Mouse (Mus musculus) heart, embryonic 10.5 days (tissue): Measurements from ENCODE around the gene Tubb4b. TPM values are rescaled to one million over a fixed set of nuclear protein-coding genes. Genes with fewer than 3 reads are reported as not detected.

Experiments
- DNase-seq: peaks from one replicate; pipeline ENCODE4 v3.0.0-alpha.2; 2017; ENCODE audit warnings: low spot score
- H3K27ac ChIP-seq: fragments of 300-500 bp; sonication (generic); 2 replicates; pipeline ENCODE4 v1.5.1; 2016; ENCODE audit warnings: mild to moderate bottlenecking
- H3K27me3 ChIP-seq: fragments of 300-500 bp; sonication (generic); 2 replicates; pipeline ENCODE4 v1.6.1; 2016; ENCODE audit warnings: mild to moderate bottlenecking; ENCODE audit not compliant: poor library complexity, insufficient read depth, severe bottlenecking
- H3K36me3 ChIP-seq: fragments of 300-500 bp; sonication (generic); 2 replicates; pipeline ENCODE4 v1.6.1; 2016; ENCODE audit warnings: mild to moderate bottlenecking, moderate library complexity
- H3K4me1 ChIP-seq: fragments of 300-500 bp; sonication (generic); 2 replicates; pipeline ENCODE4 v1.6.1; 2016; ENCODE audit warnings: mild to moderate bottlenecking
- H3K4me3 ChIP-seq: fragments of 300-500 bp; sonication (generic); 2 replicates; pipeline ENCODE4 v1.5.1; 2016; ENCODE audit warnings: mild to moderate bottlenecking, moderate library complexity
- H3K9me3 ChIP-seq: fragments of 300-500 bp; sonication (generic); 2 replicates; pipeline ENCODE4 v1.6.1; 2016; ENCODE audit warnings: mild to moderate bottlenecking, moderate library complexity
- WGBS: fragments of 180-500 bp; shearing (Covaris S2); methylation state at CpG from one replicate; pipeline ENCODE4 v1.1.7; 2016; 5-methylcytosine and 5-hydroxymethylcytosine counted together
- polyA plus RNA-seq: library from polyadenylated mRNA; unstranded; fragments of >200 nt; fragmentation: Nextera tagmentation; extraction: Ambion mirVana; gene quantifications from 2 replicates; pipeline ENCODE4 v1.2.1, GENCODE M21; 2016

Gene Tubb4b
- polyA plus RNA-seq, 1 experiment from 2014 or later, result 610 TPM

DNA sequence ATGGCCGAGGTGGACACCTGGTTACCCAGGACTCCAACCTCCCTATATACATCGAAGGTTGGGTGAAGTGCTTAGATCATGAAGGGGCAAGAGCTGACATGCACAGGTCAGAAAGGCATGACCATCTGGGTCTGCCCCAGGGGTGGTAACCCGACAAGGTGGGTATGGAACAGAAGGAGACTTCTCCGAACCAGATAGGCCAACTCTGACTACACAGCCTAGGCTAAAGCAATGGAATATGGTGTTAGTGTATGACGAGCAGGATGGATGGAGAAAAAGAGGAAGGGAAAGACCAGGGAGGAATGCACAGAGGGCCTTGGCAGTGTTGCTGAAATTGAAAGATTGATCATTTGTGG, 37.9 kb downstream of the Tubb4b start:
- 29% methylated on average over 5 of the region's 5 CpGs for WGBS
- peaks cover 19% of the 10 kb centered on the region for H3K4me1 ChIP-seq
- no peak for DNase-seq
- peaks cover 45% of the 10 kb centered on the region for H3K27me3 ChIP-seq
- H3K9me3 ChIP-seq, result no peaks in the 10 kb centered on the region
- no peaks in the 10 kb centered on the region for H3K36me3 ChIP-seq
- H3K27ac ChIP-seq, result peak overlapping the region; percentile 83; the same call in 1 of the 2 replicates
- peak overlapping the region; percentile 70 for H3K4me3 ChIP-seq

DNA sequence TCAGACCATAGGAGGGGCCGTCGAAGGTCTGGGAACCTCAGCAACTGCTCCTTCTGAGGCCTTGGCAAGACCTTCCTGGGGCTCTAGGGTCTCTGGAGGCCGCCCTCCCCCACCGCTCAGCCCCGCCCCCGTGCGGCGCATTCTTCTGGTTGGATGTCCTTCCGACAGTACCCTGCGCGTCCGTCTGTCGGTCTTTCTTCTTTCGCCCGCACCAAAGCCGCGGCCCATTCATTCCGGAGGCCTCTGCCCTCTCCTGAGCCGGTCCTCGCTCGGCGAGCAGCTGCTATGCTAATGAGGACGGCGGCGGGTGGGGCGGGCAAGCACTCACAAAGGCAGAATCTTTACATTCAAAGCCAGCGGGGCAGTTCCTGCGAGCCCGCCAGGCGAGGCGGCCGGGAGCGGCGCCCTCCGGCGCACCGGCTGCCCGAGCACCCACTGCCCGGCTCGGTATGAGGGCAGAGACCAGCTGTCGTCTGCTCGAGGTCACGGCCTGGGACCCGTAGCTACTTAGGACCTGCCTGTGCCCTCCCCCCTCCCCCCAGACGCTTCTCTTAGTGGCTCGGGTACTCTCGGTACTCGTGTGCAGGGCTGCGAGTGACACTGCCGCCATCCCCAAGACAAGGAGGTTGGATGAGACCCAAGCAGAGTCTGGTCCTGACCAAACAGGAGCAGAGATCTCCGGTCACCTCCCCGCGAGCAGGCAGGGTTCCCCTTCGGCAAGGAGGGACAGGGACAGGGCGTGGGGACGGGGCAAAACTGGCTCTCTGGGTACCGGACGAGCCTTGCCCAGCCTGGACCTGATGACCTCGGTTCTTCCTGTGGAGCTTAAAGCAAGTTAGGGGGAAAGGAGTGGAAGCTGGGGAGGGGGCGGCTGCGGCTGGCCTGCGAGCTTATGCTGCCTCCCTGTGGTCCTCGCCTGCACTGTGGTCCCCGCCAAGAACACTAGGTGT, 38.6 kb downstream of the Tubb4b start:
- H3K4me1 ChIP-seq, result peaks cover 25% of the 10 kb centered on the region
- H3K4me3 ChIP-seq, result peak overlapping the region; percentile 70
- H3K36me3 ChIP-seq, result no peaks in the 10 kb centered on the region
- H3K27ac ChIP-seq, result peak overlapping the region; percentile 83
- peak; percentile 87 for DNase-seq
- H3K27me3 ChIP-seq, result peaks cover 51% of the 10 kb centered on the region
- no peaks in the 10 kb centered on the region for H3K9me3 ChIP-seq
- under 1% methylated on average over 64 of the region's 64 CpGs for WGBS

DNA sequence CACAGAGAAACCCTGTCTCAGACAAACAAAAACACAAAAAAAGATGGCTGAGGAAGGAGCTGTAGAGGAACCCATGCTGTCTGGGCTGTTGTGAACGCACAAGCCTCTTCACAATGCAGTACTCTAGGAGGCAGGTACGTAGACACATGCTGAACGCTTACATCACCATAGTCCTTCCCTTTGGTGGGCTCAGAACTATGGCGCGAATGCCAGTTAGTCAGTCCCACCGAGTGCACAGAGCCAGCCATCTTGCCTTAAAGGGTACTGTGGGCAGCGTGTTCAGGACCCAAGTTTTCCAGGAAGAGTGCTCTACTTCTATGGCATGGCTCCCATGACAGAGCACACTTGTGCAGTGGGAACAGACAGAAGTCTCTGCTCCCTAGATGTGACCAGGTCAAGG, 40.0 kb downstream of the Tubb4b start:
- Histone ChIP-seq H3K27ac (no peak overlapping the region), H3K4me1 (peaks cover 32% of the 10 kb centered on the region), H3K36me3 (no peaks in the 10 kb centered on the region), H3K9me3 (no peaks in the 10 kb centered on the region), H3K4me3 (no peak overlapping the region), H3K27me3 (peaks cover 61% of the 10 kb centered on the region)
- DNase-seq, result no peak
- WGBS, result 91% methylated on average over 7 of the region's 7 CpGs

DNA sequence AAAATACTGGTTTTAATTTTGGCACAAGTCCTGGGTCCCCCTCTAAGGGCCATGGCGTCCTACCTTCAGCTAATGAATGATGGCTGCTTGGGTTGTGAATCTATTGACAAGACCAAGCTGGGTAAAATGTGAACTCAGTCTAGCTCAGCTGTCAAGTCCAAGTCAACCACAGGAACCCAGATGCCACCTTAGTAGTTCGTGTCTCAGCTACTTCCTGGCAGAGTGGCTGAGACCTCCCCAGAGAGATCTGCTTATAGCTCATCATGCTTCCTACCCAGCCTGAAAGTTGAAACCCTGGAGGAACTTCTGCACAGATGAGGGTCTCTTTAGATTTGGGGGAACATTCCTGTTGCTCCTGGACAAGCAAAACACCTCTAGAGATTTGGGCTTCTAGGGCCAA, 41.2 kb downstream of the Tubb4b start:
- DNase-seq, result no peak
- Histone ChIP-seq H3K4me1 (peaks cover 38% of the 10 kb centered on the region), H3K36me3 (no peaks in the 10 kb centered on the region), H3K27ac (no peak overlapping the region), H3K27me3 (peaks cover 73% of the 10 kb centered on the region), H3K9me3 (no peaks in the 10 kb centered on the region), H3K4me3 (no peak overlapping the region)
- 73% methylated on average over 2 of the region's 2 CpGs for WGBS

DNA sequence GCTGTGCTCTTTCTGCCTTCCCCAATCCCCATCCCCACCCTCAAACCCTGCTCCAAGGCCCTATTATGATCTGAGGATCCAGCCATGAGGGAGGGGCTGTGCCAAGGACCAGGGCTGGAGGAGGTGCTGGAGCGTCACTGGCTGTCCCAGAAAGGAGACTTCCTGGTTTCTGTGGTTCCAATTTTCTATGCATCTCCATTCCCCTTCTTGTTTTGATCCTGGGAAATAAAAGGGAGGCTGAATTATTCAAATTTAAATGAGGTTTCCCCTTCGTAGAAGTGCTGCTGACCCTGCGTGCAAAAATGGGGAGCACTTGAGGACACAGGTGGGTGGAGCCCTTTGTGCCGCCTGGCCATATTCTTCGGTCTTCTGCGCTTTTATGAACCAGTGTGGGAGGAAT, 41.8 kb downstream of the Tubb4b start:
- H3K27ac ChIP-seq, result no peak overlapping the region
- peak overlapping the region; percentile 73; the same call in 1 of the 2 replicates for H3K4me3 ChIP-seq
- peaks cover 79% of the 10 kb centered on the region for H3K27me3 ChIP-seq
- peaks cover 45% of the 10 kb centered on the region for H3K4me1 ChIP-seq
- H3K36me3 ChIP-seq, result no peaks in the 10 kb centered on the region
- no peak for DNase-seq
- no peaks in the 10 kb centered on the region for H3K9me3 ChIP-seq
- 25% methylated on average over 6 of the region's 6 CpGs for WGBS

DNA sequence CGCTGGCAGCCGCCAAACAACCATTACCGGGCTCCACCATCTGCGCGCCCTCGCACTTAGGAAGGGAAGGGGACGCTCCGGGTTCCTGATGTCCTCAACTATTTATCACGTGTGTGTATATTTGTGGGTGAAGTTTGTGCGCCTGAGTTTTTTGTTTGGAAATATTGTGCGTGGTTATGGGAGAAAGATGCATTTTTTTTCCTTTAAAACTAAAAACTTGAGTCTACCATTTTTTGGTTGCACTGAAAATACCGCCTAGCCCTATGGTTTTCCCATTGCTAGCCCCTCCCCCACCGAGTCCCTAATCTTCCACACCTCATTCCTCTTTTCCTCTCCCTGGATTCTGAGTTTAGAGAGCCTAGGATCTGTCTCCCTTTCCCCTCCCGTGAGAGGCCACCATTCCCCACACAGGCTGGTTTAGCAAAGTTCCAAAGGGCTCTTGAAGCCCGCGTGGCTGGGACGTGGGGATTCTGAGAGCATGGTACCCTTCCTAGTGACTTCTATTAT, 42.6 kb downstream of the Tubb4b start:
- Histone ChIP-seq H3K36me3 (no peaks in the 10 kb centered on the region), H3K9me3 (no peaks in the 10 kb centered on the region), H3K27ac (peak overlapping the region; percentile 83), H3K27me3 (peaks cover 81% of the 10 kb centered on the region), H3K4me1 (peaks cover 52% of the 10 kb centered on the region), H3K4me3 (peak overlapping the region; percentile 73)
- no peak for DNase-seq
- under 1% methylated on average over 17 of the region's 17 CpGs for WGBS

DNA sequence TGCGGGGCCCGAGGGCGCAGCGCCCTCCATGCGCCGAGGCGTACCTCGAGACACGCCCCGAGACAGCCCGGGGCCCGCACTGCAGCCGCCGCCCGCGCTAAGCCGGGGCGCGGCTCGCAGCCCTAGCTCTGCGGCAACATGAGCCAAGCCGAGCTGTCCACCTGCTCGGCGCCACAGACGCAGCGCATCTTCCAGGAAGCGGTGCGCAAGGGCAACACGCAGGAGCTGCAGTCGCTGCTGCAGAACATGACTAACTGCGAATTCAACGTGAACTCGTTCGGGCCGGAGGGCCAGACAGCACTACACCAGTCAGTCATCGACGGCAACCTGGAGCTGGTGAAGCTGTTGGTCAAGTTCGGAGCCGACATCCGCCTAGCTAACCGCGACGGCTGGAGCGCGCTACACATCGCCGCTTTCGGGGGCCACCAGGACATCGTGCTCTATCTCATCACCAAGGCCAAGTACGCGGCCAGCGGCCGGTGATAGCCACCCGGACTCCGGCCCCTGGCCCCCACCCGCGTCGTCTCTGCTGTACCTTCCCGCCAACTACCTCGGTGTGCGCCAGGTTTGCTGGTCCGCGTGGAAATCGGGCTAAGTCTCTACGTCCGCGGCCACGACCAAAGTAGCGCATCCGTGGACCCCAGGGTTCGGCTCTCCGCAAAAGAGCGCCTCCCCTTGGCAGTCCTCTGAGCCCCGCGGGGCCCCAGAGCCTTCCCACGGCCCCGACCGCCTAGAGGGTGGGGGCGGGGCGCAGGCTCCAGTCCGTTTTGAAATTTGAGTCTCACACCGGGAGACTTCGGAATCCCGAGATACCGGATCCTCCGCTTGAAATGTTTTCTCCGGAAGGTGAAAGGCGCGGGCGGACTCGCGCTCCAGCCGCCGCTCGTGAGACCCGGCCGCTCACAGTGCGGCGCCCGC, 43.3 kb downstream of the Tubb4b start:
- Histone ChIP-seq H3K4me3 (peak overlapping the region; percentile 73), H3K27ac (peak overlapping the region; percentile 83), H3K36me3 (no peaks in the 10 kb centered on the region), H3K9me3 (no peaks in the 10 kb centered on the region), H3K4me1 (peaks cover 58% of the 10 kb centered on the region), H3K27me3 (peaks cover 83% of the 10 kb centered on the region)
- WGBS, result 0% methylated on average over 100 of the region's 100 CpGs
- DNase-seq, result no peak

DNA sequence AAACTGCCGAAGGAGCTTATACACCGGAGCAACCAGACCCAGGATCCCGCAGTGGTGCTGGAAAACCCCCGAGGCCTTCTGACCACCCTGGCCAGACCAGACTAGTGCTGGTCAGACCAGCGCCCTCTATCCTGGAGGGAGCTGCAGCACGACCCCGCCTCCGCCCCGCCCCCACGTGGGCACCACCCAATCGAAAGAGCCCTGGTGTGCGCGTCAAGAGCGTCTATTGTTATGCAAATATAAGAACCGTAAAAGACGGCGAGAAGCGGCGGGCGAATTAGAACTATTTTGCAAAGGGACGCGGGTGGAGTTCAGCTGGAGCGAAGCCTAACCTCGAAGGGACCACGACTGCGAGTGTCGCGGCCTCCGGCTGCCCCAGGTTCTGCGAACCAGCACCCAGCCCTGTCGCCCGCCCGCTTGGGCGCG, 44.0 kb downstream of the Tubb4b start, which contains the start of gene Nrarp:
Gene Nrarp, plus strand, starts transcription at position 281 of the 426 bp plus-strand sequence.
- Histone ChIP-seq H3K4me3 (peak within 1 kb of the TSS; percentile 73), H3K27ac (peak within 1 kb of the TSS; percentile 83), H3K27me3 (peaks cover 89% of the 10 kb centered on the region), H3K9me3 (no peaks in the 10 kb centered on the region), H3K36me3 (no peaks in the 10 kb centered on the region), H3K4me1 (peaks cover 56% of the 10 kb centered on the region)
- DNase-seq, result peak; percentile 98
- WGBS, result under 1% methylated on average over 35 of the region's 35 CpGs

DNA sequence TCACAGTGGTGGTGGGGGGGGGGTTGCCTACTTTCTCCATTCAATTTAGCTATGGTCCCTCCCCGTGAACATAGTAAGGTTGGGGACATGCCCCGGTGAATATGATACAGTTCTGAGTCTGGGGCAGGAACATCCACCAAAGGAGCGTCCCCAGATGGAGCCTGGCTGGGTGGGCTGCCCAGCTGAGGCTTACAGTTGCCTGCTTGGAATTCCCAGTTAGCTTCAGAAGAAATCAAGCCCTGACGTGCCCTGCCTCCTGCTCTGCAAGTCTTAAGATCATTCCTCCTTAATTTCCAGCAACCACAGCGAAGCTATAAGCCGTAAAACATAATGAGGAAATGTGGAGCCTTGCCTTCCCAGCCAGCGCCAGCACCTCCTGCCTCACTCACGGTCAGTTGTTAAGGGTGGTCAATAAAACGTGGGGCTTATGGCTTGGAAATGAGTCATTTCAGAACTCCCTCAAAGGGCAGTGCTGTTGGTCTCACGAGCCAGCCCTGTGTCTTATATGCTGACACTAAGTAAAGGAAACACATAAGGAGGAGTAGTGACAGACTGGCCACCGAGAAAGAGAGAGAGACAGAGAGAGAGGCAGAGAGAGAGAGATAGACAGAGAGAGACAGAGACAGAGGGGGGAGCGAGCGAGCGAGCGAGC, 44.8 kb downstream of the Tubb4b start:
- no peak for DNase-seq
- Histone ChIP-seq H3K4me3 (peak overlapping the region; percentile 73; the same call in 1 of the 2 replicates), H3K4me1 (peaks cover 62% of the 10 kb centered on the region)

DNA sequence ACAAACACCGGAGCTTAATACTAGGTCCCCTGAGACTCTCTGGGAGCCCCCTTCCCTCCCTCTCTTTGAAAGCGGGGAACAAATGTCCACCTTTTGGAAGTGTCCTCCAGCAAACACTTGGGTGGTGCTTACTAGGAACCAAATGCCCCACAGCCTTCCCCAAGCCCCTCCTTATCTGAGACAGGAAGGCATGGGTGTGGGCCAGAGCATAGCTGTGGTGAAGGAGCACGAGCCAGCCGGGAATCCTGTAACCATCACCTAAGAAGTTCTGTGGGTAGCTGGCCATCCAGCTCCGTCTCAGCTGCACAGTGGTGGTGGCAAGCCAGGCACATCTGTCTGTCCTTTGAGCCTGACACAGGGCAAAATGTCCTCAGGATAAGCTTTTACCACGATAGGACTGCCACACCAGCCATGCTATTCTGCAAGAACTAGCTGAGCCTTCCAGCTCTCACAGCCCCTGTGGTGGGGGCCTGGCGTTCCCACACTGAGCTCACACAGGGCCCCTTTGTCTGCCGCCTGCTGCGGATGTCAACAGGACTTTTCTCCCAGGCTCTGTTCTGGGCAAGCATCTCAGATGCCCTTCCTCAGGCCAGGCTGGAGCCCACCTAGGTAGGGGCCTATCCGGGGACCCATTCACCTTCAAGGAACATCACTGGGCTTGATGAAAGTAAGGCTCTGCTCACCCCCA, 46.1 kb downstream of the Tubb4b start:
- 22% methylated on average over 10 of the region's 10 CpGs for WGBS
- H3K27me3 ChIP-seq, result peaks cover 78% of the 10 kb centered on the region
- H3K4me1 ChIP-seq, result peaks cover 64% of the 10 kb centered on the region
- no peaks in the 10 kb centered on the region for H3K9me3 ChIP-seq
- H3K4me3 ChIP-seq, result no peak overlapping the region
- peak overlapping the region; percentile 56 for H3K27ac ChIP-seq
- no peaks in the 10 kb centered on the region for H3K36me3 ChIP-seq
- no peak for DNase-seq

More for the DNA sequence above, 44.8 kb downstream of the Tubb4b start:
- H3K27ac ChIP-seq, result peak overlapping the region; percentile 83; the same call in 1 of the 2 replicates
- H3K27me3 ChIP-seq, result peaks cover 86% of the 10 kb centered on the region
- no peaks in the 10 kb centered on the region for H3K36me3 ChIP-seq
- 53% methylated on average over 15 of the region's 15 CpGs for WGBS
- no peaks in the 10 kb centered on the region for H3K9me3 ChIP-seq

DNA sequence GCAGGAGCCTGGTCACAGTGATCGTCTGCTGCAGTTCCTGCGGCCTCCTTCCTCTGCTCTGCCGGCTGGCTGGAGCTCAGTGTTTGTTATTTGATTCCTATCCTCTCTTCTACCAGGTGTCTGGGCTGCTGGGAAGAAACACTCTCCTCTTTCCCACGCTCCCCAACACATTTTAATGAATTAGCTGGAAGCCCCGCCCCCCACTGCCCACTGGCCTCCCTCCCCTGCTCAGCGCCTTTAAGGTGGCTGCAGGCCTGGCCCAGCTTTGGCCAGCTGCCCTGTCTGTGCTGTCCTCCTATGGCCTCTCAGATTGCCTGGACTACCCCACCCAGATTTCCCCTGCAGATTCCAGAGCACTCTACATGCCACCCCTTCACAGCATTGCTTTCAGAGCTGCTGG, 46.8 kb downstream of the Tubb4b start:
- Histone ChIP-seq H3K9me3 (no peaks in the 10 kb centered on the region), H3K27me3 (peaks cover 75% of the 10 kb centered on the region), H3K36me3 (no peaks in the 10 kb centered on the region), H3K4me3 (no peak overlapping the region), H3K4me1 (peaks cover 66% of the 10 kb centered on the region), H3K27ac (peak overlapping the region; percentile 56)
- 4% methylated on average over 6 of the region's 6 CpGs for WGBS
- no peak for DNase-seq

DNA sequence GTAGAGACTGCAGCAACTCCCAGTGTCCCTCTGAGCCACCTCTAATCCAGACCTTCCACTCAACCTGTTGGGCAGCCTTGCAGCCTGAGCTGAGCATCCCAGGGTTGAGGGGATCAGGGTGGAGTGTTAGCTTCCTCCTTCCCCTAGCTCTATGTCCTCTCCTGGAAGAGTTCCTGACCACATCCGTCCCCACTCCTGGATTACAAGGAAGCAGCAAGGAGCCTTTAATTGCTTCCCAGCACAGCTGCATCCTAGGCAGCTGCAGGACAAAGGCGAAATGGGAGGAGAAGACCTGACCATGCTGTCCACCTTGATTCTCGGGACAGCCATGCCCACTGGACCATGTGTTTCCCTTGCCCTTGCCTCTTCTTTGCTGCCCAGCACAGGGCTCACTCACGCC, 47.4 kb downstream of the Tubb4b start:
- Histone ChIP-seq H3K27me3 (peaks cover 78% of the 10 kb centered on the region), H3K36me3 (no peaks in the 10 kb centered on the region), H3K27ac (peak overlapping the region; percentile 56), H3K4me3 (no peak overlapping the region), H3K4me1 (peaks cover 66% of the 10 kb centered on the region), H3K9me3 (no peaks in the 10 kb centered on the region)
- DNase-seq, result no peak
- 34% methylated on average over 4 of the region's 4 CpGs for WGBS
